Mouse (Mus musculus) cerebellum, postnatal 36 days (tissue): ENCODE measurements around the gene Ywhag.

Experiments
- DNase-seq, 2 experiments: peaks; one replicate each; pipeline ENCODE4 v3.0.0; 2021 to 2022; ENCODE audit warnings: mixed read lengths in 2 of 2

Ywhag gene

GRCm38 (mm10) chr5:135934481-135935175 is at the start of gene Ywhag:
Gene Ywhag, minus strand, starts transcription at chr5:135934616.
- DNase-seq = peak; percentile 96 to 98

GRCm38 (mm10) chr5:135982398-135982797 is 48.0 kb upstream of the Ywhag start:
- DNase-seq = peak; percentile 73 to 78

GRCm38 (mm10) chr5:135979904-135980303 is 45.5 kb upstream of the Ywhag start, which contains the start of gene Zp3:
Gene Zp3, plus strand, starts transcription at chr5:135980099.
- no peak for DNase-seq

GRCm38 (mm10) chr5:135979381-135979780 is 45.0 kb upstream of the Ywhag start:
- no peak for DNase-seq

GRCm38 (mm10) chr5:135975893-135976668 is 41.7 kb upstream of the Ywhag start:
- DNase-seq = no peak

GRCm38 (mm10) chr5:135974365-135974764 is 39.9 kb upstream of the Ywhag start, which contains the start of gene Ssc4d:
Gene Ssc4d, minus strand, starts transcription at chr5:135974531.
- DNase-seq = no peak

- no peak for DNase-seq
Measured at GRCm38 (mm10) chr5:135971876-135972275, 37.5 kb upstream of the Ywhag start.

GRCm38 (mm10) chr5:135970247-135970646 is 35.8 kb upstream of the Ywhag start:
- DNase-seq = no peak

- peak; percentile 54 to 69 for DNase-seq
Measured at GRCm38 (mm10) chr5:135968781-135969180, 34.4 kb upstream of the Ywhag start.

GRCm38 (mm10) chr5:135966866-135967265 is 32.5 kb upstream of the Ywhag start:
- DNase-seq = no peak

GRCm38 (mm10) chr5:135965501-135965930 is 31.1 kb upstream of the Ywhag start:
- peak; percentile 39 to 53 for DNase-seq

- no peak for DNase-seq
Measured at GRCm38 (mm10) chr5:135963280-135963627, 28.8 kb upstream of the Ywhag start.

- peak; percentile 96 for DNase-seq
Measured at GRCm38 (mm10) chr5:135962492-135963279, 28.3 kb upstream of the Ywhag start.

GRCm38 (mm10) chr5:135962125-135962491 is 27.7 kb upstream of the Ywhag start:
- no peak for DNase-seq

GRCm38 (mm10) chr5:135960909-135961635 is 26.7 kb upstream of the Ywhag start:
- no peak for DNase-seq

GRCm38 (mm10) chr5:135959911-135960310 is 25.5 kb upstream of the Ywhag start:
- no peak for DNase-seq

- DNase-seq = no peak
Measured at GRCm38 (mm10) chr5:135958367-135958766, 24.0 kb upstream of the Ywhag start.

GRCm38 (mm10) chr5:135957207-135957974 is 23.0 kb upstream of the Ywhag start:
- peak; percentile 84 to 86 for DNase-seq

GRCm38 (mm10) chr5:135956300-135957206 is 22.1 kb upstream of the Ywhag start:
- DNase-seq = no peak

GRCm38 (mm10) chr5:135952830-135953229 is 18.4 kb upstream of the Ywhag start:
- DNase-seq = no peak

GRCm38 (mm10) chr5:135951660-135952059 is 17.2 kb upstream of the Ywhag start:
- DNase-seq = no peak
